Mouse (Mus musculus): Measurements from ENCODE around the gene Bmi1. TPM values are rescaled to one million over a fixed set of nuclear protein-coding genes. Genes with fewer than 3 reads are reported as not detected.

Gene Bmi1
- polyA plus RNA-seq, 1 experiment from 2014 or later = 26.3 TPM

- Histone ChIP-seq H3K36me3 (replicated peaks) (no peaks in the 10 kb centered on the region), H3K4me3 (no peak overlapping the region), H3K4me1 (no peaks in the 10 kb centered on the region), H3K27me3 (replicated peaks; ENCODE audit: low read depth, poor library complexity, severe bottlenecking) (peaks cover 12% of the 10 kb centered on the region), H3K27ac (replicated peaks) (no peak overlapping the region), H3K9me3 (no peaks in the 10 kb centered on the region)
- DNase-seq (ENCODE audit: low spot score) = no peak
- WGBS = 77% methylated on average over 3 of the region's 3 CpGs
Measured at GRCm38 (mm10) chr2:18710356-18710755, 33.5 kb downstream of the Bmi1 start.

- Histone ChIP-seq H3K4me3 (no peak overlapping the region), H3K4me1 (no peaks in the 10 kb centered on the region), H3K27ac (replicated peaks) (no peak overlapping the region), H3K36me3 (replicated peaks) (no peaks in the 10 kb centered on the region), H3K9me3 (no peaks in the 10 kb centered on the region), H3K27me3 (replicated peaks; ENCODE audit: low read depth, poor library complexity, severe bottlenecking) (0 out of 2 replicates have a peak, but pooled peaks cover 4% of the 10 kb centered on the region)
- DNase-seq (ENCODE audit: low spot score) = no peak
- 76% methylated on average over 2 of the region's 2 CpGs for WGBS
Measured at GRCm38 (mm10) chr2:18713071-18713470, 36.3 kb downstream of the Bmi1 start.

GRCm38 (mm10) chr2:18714337-18714736 lies 37.5 kb downstream of the Bmi1 start:
- Histone ChIP-seq H3K4me1 (no peaks in the 10 kb centered on the region), H3K36me3 (replicated peaks) (no peaks in the 10 kb centered on the region), H3K27me3 (replicated peaks; ENCODE audit: low read depth, poor library complexity, severe bottlenecking) (0 out of 2 replicates have a peak, but pooled peaks cover 4% of the 10 kb centered on the region), H3K4me3 (no peak overlapping the region), H3K9me3 (no peaks in the 10 kb centered on the region), H3K27ac (replicated peaks) (no peak overlapping the region)
- DNase-seq (ENCODE audit: low spot score) = no peak
- WGBS = 79% methylated on average over 3 of the region's 3 CpGs

DNA sequence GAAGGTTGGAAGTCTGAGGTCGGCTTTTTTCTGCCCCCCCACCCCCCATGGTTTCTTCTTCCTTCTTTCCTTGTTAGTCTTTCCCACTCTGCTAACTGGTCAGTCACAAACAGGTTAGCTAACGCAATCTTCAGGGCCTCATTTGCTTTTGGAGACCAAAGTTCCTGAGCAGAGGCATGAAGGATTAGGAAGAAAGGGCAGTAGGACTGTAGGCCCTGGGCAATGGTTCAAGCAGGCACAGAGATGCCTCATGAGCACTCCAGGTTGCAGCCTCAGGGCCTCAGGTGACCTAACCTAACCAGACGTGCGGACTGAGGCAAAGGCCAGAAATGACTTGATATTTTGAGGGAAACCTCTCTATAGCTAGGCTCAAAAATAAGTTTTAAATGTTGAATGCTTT lies 41.7 kb downstream of the Bmi1 start:
- Histone ChIP-seq H3K4me1 (no peaks in the 10 kb centered on the region), H3K27ac (replicated peaks) (no peak overlapping the region), H3K4me3 (no peak overlapping the region), H3K9me3 (no peaks in the 10 kb centered on the region), H3K27me3 (replicated peaks; ENCODE audit: low read depth, poor library complexity, severe bottlenecking) (no peaks in the 10 kb centered on the region), H3K36me3 (replicated peaks) (no peaks in the 10 kb centered on the region)
- DNase-seq (ENCODE audit: low spot score) = no peak
- WGBS = 83% methylated on average over 4 of the region's 4 CpGs

DNA sequence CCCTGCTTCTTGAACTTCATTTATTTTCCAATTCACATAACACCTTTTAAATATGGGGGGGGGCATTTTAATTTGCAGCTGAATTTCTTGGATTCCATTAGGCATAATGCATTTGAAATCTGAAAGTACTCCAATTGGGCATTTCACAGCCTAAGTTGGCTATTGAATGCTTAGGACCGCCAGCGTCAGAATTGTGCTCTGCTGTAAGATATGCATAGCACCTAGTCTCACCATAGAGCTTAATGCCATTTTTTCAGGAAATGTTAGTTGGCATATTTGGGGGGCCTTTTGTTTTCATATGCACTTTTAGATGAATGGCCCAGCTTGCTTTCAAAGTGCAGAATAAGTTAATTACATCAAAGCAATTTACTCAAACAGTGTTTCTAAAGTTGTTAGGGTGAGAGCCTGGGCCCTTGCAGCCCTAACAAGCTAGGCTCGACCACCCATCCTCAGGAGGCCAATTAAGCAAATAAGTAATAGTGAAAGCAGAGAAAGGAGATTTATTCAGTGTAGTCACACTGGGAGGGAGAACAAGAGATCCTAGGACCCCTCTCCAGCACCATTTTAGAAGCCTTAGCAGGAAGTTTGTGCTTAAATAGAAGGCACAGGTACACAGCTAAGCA lies 45.5 kb downstream of the Bmi1 start:
- H3K27ac ChIP-seq (replicated peaks) = no peak overlapping the region
- no peak overlapping the region for H3K4me3 ChIP-seq
- 69% methylated on average over 3 of the region's 3 CpGs for WGBS
- no peak for DNase-seq (ENCODE audit: low spot score)
- no peaks in the 10 kb centered on the region for H3K9me3 ChIP-seq
- H3K27me3 ChIP-seq (replicated peaks; ENCODE audit: low read depth, poor library complexity, severe bottlenecking) = no peaks in the 10 kb centered on the region
- no peaks in the 10 kb centered on the region for H3K4me1 ChIP-seq
- no peaks in the 10 kb centered on the region for H3K36me3 ChIP-seq (replicated peaks)

GRCm38 (mm10) chr2:18724462-18724861 lies 47.6 kb downstream of the Bmi1 start:
- no peaks in the 10 kb centered on the region for H3K9me3 ChIP-seq
- H3K36me3 ChIP-seq (replicated peaks) = no peaks in the 10 kb centered on the region
- WGBS = 90% methylated on average over 1 of the region's 1 CpGs
- H3K27ac ChIP-seq (replicated peaks) = no peak overlapping the region
- DNase-seq (ENCODE audit: low spot score) = no peak
- H3K4me1 ChIP-seq = no peaks in the 10 kb centered on the region
- no peak overlapping the region for H3K4me3 ChIP-seq
- H3K27me3 ChIP-seq (replicated peaks; ENCODE audit: low read depth, poor library complexity, severe bottlenecking) = no peaks in the 10 kb centered on the region; the same call in 1 of the 2 replicates

DNA sequence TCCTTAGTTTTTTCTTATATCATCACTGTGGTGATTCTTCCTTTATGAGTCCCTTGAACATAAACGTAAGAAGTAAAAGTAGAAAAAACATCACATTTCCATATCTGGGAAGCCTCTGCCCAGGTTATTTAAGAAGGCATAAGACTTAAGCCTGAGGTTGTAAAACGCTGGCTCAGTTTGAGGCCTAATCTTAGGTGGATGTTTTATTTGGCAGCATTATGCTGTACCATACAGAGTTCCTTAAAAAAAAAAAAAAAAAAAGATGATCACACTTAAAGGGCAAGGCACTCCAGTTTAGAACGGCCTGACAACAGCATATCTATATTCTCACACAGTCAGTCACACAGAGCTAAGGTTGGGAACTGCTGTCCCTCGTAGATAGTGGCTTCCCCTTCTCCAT lies 49.1 kb downstream of the Bmi1 start:
- 88% methylated on average over 4 of the region's 4 CpGs for whole genome bisulfite sequencing
- Histone ChIP-seq H3K4me3 (no peak overlapping the region), H3K27ac (replicated peaks) (no peak overlapping the region), H3K4me1 (no peaks in the 10 kb centered on the region), H3K27me3 (replicated peaks; ENCODE audit: low read depth, poor library complexity, severe bottlenecking) (no peaks in the 10 kb centered on the region; the same call in 1 of the 2 replicates), H3K36me3 (replicated peaks) (no peaks in the 10 kb centered on the region), H3K9me3 (no peaks in the 10 kb centered on the region)
- DNase-seq (ENCODE audit: low spot score) = no peak

- H3K27ac ChIP-seq (replicated peaks) = no peak overlapping the region
- no peak for DNase-seq (ENCODE audit: low spot score)
- peaks cover 12% of the 10 kb centered on the region for H3K4me1 ChIP-seq
- no peak overlapping the region for H3K4me3 ChIP-seq
- no peaks in the 10 kb centered on the region for H3K9me3 ChIP-seq
- H3K27me3 ChIP-seq (replicated peaks; ENCODE audit: low read depth, poor library complexity, severe bottlenecking) = peaks cover 9% of the 10 kb centered on the region; the same call in 1 of the 2 replicates
- no peaks in the 10 kb centered on the region for H3K36me3 ChIP-seq (replicated peaks)
- 49% methylated on average over 9 of the region's 9 CpGs for WGBS
Measured at GRCm38 (mm10) chr2:18731718-18732117, 54.9 kb downstream of the Bmi1 start.

- no peak overlapping the region for H3K27ac ChIP-seq (replicated peaks)
- H3K27me3 ChIP-seq (replicated peaks; ENCODE audit: low read depth, poor library complexity, severe bottlenecking) = peaks cover 9% of the 10 kb centered on the region
- no peaks in the 10 kb centered on the region for H3K36me3 ChIP-seq (replicated peaks)
- no peaks in the 10 kb centered on the region for H3K9me3 ChIP-seq
- 35% methylated on average over 5 of the region's 5 CpGs for WGBS
- H3K4me1 ChIP-seq = peaks cover 12% of the 10 kb centered on the region
- H3K4me3 ChIP-seq = no peak overlapping the region
- peak; percentile 11 for DNase-seq (ENCODE audit: low spot score)
Measured at GRCm38 (mm10) chr2:18734394-18735127, 57.7 kb downstream of the Bmi1 start.

Other genes starting within 250 kb of the Bmi1 start
- gene Commd3, start 4.6 kb upstream of the Bmi1 start, polyA plus RNA-seq (2016; fragmentation: Nextera tagmentation; extraction: Ambion mirVana) = 99.3 and 116 TPM in 2 replicates
- 0.25 and 0.31 TPM in 2 replicates for gene Spag6, start 17.0 kb downstream of the Bmi1 start, polyA plus RNA-seq (2016; fragmentation: Nextera tagmentation; extraction: Ambion mirVana)

Data from embryonic facial prominence, embryonic 10.5 days (tissue).